Mouse (Mus musculus): ENCODE measurements at regions not wholly inside any gene's neighbourhood (a gene's known extent, or its start where the extent isn't known, plus 50 kb on each side); places are given as distances from the start of the nearest gene placed in this dataset.

DNA sequence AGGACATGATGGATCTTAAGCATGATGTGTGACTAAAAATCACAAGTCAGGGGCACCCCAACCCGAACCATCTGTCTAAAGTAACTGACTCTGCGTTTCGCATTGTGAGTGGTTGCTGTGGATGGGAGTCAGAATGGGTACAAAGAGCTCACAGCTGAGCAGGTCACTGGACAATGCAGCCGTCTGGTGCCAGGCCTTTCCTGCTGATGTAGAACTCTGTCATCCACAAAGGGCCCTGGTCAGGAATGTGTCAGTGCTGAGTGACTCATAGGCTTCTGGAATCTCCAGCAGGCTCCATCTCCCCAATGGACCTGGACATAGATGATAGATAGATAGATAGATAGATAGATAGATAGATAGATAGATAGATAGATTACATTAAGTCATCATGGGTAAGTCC is 335.8 kb upstream of the Maf start:
- TF ChIP-seq CTCF (IDR thresholded peaks at IDR 0.05; ENCODE audit: low read depth) (no peak), EP300 (IDR thresholded peaks at IDR 0.05; ENCODE audit: low read depth) (no peak)

All from liver, embryonic 14.5 days (tissue).